Mouse (Mus musculus): ENCODE results near the gene Tmem233. TPM values are rescaled to one million over a fixed set of nuclear protein-coding genes. Genes with fewer than 3 reads are reported as not detected.

Tmem233 gene
- polyA plus RNA-seq, 1 experiment, result 0.08 TPM

- no peak for DNase-seq (ENCODE audit: low spot score)
Measured at GRCm38 (mm10) chr5:116029071-116029470, 54.0 kb downstream of the Tmem233 start.

GRCm38 (mm10) chr5:116026561-116026960 is 56.5 kb downstream of the Tmem233 start:
- no peak for DNase-seq (ENCODE audit: low spot score)

- DNase-seq (ENCODE audit: low spot score), result no peak
Measured at GRCm38 (mm10) chr5:116026107-116026506, 56.9 kb downstream of the Tmem233 start.

DNA sequence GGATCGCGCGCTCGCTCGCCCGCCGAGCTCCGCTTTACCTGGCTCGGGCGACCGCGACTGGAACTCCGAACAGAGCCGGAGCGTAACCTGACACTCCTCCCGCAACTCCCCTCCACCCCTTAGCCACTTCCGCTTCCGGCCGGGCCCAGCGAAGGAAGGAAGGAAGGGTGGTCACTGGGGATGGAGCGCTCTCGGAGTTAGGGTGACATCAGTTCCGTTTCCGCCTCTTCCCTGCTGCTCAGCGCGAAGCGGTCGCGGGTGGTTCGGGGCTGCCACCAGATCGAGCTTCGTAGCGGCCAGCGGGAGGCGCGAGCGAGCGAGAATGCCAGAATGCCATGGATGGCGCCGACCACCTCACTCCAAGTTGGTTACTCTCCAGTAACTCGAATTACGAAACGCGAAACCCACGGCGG is 58.7 kb downstream of the Tmem233 start, which contains the start of gene Prkab1:
Prkab1 (minus strand) TSS at position 182 of the 413 bp plus-strand sequence.
- peak; percentile 87 for DNase-seq (ENCODE audit: low spot score)

- DNase-seq (ENCODE audit: low spot score), result no peak
Measured at GRCm38 (mm10) chr5:116023821-116024284, 59.2 kb downstream of the Tmem233 start.

DNA sequence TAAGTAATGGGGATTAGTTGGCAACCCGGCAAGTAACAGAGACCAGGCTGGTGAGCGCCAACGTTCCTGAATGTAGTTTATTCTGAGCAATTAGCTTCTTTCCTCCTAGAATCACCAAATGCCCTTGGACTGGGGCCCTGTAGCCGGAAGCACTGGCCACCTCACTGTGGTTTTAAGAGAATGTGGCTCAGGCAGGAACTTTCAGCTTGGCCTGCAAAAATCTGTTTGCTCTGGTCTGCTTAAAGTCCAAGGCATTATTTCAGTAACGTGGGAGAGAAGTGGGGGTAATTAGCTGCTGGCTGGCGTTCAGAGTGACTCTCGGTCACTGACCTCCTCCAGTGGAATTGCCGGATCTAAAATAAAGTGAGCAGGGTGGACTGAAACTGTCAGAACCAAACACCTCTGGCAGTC is 59.8 kb downstream of the Tmem233 start:
- no peak for DNase-seq (ENCODE audit: low spot score)

DNA sequence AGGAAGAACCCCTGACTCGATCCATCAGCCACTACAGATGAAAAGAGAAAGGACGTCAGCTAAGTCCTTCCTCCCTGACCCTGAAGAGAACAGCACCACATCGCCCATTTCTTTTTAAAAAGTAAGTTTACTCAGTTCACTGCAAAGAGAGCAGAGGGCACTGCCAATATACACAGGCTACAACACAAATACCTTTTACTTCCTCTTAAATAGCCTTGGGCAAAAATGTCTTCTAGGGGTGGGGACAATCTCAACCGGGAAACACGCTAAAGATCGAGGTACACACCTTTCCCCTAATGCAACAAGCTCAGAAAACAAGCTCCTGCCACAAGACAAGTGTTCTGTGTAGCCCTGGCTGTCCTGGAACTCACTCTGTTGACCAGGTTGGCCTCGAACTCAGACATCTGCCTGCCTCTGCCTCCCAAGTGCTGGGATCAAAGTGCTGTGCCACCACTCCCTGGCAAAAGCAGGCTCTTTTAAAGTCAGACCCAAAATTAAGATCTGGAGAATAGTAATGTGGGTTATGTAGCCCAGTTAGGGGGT is 60.3 kb downstream of the Tmem233 start:
- DNase-seq (ENCODE audit: low spot score), result no peak

DNA sequence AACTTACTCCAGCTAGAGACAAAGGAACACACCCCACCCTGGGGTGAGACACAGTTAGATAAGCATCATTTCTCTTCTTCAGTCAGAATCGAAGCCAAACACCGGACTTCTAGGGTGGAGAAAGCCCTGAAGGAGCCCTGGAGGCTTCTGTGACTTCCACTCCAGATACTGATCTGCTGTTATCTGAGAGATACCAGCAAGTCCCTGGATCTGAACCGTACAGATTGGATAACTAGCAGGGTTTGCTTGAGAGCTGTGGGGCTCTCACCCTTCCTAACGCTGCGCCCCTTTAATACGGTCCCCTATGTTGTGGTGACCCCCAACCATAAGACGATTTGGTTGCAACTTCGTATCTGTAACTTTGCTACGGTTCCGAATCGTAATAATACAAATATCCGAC is 60.9 kb downstream of the Tmem233 start:
- no peak for DNase-seq (ENCODE audit: low spot score)

GRCm38 (mm10) chr5:116021552-116021951 is 61.5 kb downstream of the Tmem233 start:
- DNase-seq (ENCODE audit: low spot score), result no peak

- no peak for DNase-seq (ENCODE audit: low spot score)
Measured at GRCm38 (mm10) chr5:116019371-116019770, 63.7 kb downstream of the Tmem233 start.

DNA sequence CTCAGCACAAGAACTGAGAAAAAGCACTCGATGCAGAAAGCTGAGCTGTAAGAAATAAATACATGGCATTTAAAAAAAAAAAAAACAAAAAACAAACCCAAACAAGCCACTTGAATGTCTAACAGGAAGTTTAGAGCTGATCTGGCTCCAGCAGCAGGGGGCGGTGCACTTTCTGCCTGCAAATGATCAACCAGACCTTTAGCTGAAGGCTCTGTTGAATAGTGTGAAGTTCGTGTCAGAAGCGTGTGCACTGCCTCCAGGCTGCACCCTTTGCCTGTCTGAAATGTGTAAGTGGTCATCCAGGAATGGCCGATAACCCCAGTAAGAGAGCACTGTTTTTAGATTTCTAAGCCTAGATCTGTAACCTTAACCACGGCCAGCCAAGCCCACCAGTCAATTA is 64.3 kb downstream of the Tmem233 start:
- DNase-seq (ENCODE audit: low spot score), result no peak

DNA sequence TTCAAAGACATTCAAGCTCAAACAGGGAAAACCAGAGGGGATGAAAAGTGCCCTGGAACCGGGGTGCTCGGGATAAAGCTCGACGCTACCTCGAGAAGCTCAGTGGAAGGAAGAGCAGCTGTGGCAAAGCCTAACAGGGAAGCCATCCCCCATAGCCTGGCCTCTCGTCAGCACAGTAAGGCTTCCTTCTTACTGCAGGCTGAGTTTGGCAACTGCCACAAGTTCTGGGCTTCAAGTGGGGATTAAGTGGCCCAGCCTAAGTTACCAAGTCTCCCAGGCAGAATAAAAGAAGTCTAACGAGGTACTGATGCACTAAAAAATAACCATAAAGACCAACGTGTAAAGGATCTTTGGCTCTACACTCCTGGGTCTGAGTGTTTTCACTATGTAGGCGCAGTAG is 64.8 kb downstream of the Tmem233 start:
- no peak for DNase-seq (ENCODE audit: low spot score)

DNA sequence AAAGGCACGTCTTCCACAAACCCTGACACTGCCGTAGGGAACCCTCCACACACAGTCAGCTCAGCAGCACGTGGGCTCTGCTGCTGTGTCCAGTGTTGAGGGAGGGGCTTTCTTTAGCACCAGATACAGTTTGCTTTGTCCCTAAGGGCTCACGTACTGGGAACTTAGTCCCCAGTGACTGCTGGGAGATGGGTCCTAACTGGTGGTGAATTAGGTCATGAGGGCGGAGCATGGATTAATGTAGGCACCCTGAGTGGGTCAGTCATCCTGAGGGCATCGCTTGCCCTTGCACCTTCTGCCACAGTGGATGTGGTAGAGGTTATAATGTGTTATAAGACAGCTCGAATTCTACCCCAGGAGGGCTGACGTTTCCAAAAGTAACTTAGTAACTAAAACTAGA is 65.7 kb downstream of the Tmem233 start:
- DNase-seq (ENCODE audit: low spot score), result no peak

DNA sequence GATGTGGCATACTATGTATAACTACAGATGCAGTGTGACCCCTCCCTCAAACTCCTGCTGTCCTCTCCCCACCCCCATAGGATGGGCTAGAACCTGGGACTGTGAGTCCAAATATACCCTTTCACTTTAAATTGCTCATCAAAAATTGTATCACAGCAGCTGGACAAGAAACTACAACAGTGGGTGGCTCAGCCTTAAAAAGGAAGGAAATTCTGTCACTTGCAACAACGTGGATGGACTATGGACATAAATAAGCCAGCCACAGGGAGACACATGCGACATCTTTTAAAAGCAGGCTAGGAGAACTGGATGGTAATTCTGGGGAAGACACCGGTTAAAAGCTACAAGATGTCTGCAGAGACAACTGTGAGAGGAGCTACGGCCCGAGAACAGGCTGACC is 66.5 kb downstream of the Tmem233 start:
- DNase-seq (ENCODE audit: low spot score), result no peak

DNA sequence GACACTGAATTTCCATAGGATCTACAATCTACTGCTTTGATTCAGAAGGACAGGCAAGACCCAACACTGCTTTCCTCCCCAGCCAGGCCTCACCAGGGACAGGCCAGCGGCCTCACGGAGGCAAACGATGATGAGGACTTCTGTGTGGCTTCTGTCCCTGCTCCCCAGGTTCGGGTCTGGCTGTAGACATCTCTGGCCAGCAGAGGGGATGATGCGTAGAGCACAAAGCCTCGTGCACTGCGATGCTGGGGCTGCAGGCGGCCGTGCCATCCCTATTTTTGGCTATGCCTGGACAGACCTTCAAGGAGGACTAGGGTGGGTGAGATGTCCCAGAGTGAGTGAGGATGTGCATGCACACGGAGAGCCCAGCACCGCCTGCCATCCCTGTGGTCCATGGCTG is 68.8 kb downstream of the Tmem233 start:
- DNase-seq (ENCODE audit: low spot score), result no peak

- DNase-seq (ENCODE audit: low spot score), result no peak
Measured at GRCm38 (mm10) chr5:116013821-116014220, 69.2 kb downstream of the Tmem233 start.

- DNase-seq (ENCODE audit: low spot score), result no peak
Measured at GRCm38 (mm10) chr5:116012503-116012902, 70.5 kb downstream of the Tmem233 start.

GRCm38 (mm10) chr5:116011700-116012099 is 71.3 kb downstream of the Tmem233 start:
- no peak for DNase-seq (ENCODE audit: low spot score)

- no peak for DNase-seq (ENCODE audit: low spot score)
Measured at GRCm38 (mm10) chr5:116009884-116010627, 73.0 kb downstream of the Tmem233 start.

- no peak for DNase-seq (ENCODE audit: low spot score)
Measured at GRCm38 (mm10) chr5:116009091-116009851, 73.8 kb downstream of the Tmem233 start.

DNA sequence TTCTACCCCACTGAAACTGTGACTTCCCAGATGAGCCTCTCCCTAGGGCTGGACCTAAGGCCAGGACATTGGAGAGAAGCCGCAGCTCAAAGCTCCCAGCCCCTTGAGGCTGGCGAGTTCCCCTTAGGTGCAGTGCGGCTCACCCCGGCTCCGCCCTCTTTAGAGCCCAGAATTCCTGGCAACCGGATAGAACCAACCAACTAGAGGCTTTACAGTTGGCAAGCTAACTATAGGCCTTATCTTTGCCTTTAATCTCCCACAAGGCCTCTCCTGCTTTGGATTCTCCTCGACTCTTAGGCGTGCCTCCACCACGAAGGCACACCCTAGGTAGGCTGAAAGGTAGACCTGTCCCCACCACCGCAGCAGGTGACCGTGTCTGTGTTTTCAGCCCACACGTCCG is 75.3 kb downstream of the Tmem233 start:
- no peak for DNase-seq (ENCODE audit: low spot score)

DNA sequence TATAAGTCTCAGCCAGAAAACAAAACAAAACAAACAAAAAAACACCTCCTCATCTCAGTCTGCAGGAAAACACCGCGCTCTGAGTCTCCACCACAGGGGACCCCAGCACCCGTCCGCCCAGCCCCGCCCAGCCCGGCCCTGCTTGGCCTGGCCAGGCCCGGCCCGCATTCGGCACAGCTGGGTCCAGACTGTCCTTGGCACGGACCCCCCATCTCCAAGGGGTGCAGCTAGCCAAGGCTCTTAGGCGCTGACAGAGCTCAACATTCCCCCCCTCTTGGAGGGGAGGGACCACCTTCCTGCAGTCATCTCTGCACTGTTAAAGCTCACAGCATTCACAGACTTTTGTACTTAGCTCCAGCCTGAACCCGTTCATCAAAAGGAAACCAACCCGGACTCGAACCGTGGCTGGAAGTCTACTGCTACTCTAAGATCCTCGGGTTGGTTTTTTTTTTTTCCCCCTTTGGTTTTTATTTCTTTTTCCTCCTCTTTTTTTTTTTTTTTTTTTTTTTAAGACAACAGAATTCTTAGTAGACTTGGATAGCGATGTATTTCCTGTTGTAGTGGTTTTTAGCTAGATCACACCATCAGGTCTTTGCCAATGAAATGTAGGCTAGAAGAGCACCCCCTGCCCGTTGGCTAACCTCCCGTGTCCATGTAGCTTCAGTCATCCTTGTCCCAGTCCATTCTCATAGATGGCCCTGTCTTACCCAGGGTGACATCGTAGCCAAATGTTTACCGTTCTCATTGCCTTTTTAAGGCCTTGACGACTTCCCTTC is 76.5 kb downstream of the Tmem233 start:
- no peak for DNase-seq (ENCODE audit: low spot score)

Data from urinary bladder, adult 2 months (tissue).